Mouse (Mus musculus): ENCODE data around the gene Ptpn1.

- no peak for TF ChIP-seq TAL1 (IDR thresholded peaks at IDR 0.05; ENCODE audit: low read length)
- no peak for TF ChIP-seq GATA1 (IDR thresholded peaks at IDR 0.05; ENCODE audit: low read length)
Measured at GRCm38 (mm10) chr2:167948557-167948956, 16.7 kb downstream of the Ptpn1 start.
